Mouse (Mus musculus) skeletal muscle tissue, adult 2 months (tissue): ENCODE measurements around the gene Snx33.
"Not testable (repeated sequence)": the region's sequence is repeated elsewhere in the genome, so short reads cannot be mapped to it uniquely, and the experiment has no call there.

Source experiments
- DNase-seq: peaks from one replicate; pipeline ENCODE4 v3.0.0-alpha.2; 2012; ENCODE audit warnings: low read depth, low spot score

The Snx33 gene

DNA sequence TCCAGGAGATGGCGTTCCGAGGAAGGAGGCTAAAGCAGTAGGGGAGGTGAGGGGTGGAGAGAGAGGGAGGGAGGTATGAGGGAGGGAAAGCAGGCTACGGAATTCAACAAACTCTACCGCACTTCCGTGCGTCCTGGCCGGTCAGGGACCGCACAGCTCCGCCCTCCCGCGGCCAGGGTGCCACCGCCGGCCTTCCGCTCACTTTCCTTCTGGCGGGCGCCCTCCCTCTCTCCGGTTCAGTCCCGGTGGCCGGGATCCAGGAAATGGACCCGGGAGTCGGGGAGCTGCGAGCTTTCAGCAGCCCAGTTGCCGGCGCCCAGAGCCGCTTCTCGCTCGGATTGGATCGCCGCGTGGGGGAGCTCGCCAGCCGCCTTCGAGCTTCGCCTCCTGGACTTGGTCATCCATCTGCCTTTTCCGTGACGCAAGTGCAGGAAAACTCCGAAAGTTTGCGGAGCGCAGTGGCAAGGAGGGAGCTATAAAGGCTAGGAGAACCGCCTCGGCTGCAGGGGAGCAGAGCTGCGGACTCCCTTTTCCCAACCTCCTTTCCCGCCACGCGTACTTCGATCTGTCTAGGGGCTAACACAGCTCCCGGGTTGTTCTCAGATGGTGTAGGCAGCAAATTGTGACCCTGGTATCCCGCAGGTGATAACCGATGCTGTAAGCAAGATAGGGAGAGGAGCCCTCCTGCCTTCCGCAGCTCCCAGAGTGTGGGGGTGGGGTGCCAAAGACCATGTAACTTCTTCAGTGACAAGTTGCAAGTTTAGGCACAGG is at the start of gene Snx33:
Gene Snx33, minus strand, starts transcription at position 331 of the 771 bp plus-strand sequence.
- DNase-seq = peak; percentile 91

DNA sequence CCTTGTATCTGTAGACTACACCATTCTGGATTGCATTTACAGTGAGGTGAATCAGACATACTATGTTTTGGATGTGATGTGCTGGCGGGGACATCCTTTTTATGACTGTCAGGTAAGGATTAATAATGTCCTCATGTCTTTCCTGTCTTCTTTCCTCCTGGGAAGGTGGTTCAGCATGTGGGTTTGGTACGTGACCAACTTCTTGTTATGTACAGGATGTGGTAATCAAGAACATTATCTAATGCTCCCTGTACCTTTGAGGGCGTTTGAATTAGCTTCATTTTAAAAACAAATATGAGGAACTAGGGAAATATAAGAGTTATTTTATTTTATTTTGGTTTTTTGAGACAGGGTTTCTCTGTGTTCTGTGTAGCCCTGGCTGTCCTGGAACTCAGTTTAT is 47.0 kb upstream of the Snx33 start:
- no peak for DNase-seq

DNA sequence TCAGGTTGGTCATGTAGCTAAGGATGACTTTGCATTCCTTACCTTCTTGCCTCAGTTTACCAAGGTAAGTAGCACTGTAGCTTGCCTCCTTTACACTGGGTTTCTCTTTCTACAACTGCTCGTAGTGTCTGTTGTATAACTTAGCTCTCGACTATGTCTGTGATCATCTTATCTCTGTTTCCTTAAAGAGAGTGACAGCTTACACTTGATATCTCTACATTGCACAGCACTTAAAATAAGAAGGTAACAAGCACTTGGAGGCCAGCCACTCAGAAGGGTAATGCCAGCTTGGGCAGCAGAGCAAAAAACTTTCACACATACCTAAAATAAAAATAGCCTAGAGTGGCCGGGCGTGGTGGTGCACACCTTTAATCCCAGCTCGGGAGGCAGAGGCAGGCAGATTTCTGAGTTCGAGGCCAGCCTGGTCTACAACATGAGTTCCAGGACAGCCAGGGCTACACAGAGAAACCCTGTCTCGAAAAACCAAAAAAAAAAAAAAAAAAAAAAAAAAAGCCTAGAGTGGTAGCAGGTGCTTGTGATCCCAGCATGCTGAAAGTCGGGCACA is 45.9 kb upstream of the Snx33 start:
- DNase-seq = no peak

DNA sequence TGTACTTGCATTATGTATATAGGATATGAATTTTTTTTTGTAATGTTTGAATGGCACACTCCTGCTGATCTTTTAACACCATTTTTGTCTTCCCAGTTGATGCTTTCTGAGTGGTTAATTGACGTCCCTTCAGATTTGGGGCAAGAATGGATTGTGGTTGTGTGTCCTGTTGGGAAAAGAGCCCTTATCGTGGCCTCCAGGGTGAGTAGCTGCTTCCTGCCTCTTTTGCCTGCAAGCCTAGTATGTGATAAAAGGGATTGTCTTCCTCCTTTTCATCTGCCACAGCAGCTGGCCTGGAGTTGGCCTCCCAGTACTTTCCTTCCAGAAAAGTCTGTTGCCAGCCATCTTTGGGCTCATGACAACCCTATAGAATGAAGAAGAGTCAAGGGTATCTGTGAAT is 42.0 kb upstream of the Snx33 start:
- no peak for DNase-seq

DNA sequence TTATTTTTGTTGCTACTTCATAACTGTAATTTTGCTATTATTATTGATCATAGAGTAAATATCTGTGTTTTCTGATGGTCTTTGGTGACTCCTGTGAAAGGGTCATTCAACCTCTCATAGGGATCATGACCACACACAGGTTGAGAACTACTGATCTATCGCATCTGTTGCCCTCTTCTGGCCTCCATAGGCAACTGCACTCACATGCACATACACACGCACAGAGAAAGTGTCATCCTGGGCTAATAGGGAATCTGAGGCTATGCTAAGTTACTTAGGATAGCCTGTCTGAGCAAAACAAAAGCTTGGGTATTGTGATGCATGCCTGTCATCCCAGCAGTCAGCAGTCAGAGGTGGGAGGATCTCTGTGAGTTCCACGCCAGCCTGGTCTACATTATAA is 33.4 kb upstream of the Snx33 start:
- no peak for DNase-seq

DNA sequence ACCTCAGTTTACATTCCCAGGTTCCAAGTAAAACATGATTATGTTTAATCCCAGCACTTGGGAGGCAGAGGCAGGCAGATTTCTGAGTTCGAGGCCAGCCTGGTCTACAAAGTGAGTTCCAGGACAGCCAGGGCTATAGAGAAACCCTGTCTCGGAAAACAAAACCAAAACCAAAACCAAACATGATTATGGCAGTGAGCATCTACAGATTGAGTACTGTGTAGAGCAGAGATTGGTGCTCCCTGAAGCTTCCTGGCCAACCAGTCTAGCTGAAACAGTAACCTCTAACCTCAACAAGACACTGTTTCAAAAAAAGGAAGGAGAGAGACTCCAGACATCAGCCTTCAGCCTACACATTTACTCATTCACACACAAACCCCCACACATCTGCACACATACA is 30.5 kb upstream of the Snx33 start:
- DNase-seq = no peak

DNA sequence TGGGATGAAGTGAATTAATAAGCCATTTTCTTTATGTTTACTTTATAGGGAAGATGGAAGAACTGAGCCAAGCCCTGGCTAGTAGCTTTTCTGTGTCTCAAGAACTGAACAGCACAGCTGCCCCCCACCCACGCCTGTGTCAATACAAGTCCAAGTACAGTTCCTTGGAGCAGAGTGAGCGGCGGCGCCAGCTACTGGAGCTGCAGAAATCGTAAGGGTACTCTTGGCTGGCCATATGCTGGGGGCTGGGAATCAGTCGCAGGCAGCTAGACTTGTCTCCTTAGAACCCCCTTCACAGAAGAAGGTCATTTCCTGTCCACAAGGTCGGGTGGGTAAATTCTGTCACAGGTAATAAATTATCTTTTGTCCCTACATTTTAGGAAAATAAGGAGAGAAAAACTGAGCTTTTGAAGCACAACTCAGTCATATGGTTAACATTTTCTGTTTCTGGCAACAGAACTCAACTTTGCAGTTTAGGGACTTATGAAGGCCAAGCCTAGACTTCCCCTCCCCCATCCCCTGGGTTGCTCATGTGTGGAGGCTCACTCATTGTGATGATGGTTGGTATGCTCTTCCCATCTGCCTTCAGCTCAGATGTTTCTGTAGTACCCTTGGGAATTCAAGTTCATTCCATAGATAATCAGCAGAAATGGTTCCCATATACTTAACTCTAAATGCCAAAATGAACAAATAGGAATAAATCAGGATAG is 28.9 kb upstream of the Snx33 start:
- no peak for DNase-seq

DNA sequence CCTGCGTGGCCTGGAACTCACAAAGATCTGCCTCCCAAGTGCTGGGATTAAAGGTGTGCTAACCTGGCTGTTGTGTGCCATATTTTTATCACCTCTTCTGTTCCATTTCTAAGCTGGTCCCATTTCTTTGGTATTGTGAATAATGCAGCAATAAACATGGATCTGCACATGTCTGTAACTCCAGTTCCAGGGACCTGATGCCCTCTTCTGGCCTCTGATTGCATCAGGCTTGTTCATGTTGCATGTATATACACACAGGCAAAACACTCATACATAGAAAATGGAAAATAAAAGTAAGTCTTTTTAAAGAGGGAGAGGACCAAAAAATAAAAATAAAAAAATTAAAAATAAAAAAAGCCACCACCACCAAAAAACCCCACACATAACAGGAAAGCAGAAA is 25.4 kb upstream of the Snx33 start:
- DNase-seq = no peak

DNA sequence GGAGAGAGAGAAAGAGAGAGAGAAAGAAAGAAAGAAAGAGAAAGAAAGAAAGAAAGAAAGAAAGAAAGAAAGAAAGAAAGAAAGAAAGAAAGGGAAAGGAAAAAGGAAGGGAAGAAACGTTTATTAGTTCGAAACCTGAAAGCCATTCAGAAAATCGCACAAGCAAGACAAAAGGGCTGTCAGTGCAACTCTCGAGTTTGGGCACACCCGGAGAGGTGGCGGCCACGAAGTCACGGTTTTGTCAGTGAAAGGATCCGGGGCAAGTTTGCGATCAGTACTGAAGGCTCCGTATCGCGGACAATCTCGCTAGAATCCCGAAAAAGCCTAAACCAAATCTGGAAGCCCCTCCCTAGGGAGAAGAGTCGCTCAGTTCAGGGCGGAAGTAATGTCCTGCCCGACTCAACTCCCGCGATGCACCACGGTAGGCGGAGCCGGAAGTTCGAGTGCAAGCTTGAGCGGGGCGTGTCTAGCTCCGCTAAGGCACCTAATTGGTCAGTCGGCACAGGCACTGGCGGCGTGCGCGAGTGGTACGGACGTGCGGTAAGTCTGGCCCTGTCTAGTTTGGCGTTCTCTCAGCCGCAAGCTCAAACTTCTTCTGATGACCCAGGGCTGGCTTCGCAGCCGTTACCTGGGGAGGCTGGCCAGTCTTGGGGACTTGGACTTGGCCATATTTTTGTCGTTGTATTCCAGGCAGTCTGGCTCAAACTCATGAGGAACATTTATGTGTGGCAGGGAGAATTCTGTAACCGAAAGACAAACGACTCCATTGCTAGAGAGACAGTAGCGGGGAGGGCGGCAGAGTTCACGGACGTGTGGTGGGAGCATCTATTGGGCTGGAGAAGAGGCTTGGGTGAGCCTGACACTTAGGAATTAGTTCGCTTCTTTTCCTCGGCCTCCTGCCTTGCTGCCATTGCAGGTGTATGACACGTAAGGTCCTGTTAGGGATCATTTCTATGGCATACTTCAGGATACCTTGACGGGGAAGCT is 22.5 kb upstream of the Snx33 start, which contains the start of gene Snupn:
Gene Snupn, plus strand, starts transcription at position 465 of the 987 bp plus-strand sequence.
- DNase-seq = peak; percentile 97

DNA sequence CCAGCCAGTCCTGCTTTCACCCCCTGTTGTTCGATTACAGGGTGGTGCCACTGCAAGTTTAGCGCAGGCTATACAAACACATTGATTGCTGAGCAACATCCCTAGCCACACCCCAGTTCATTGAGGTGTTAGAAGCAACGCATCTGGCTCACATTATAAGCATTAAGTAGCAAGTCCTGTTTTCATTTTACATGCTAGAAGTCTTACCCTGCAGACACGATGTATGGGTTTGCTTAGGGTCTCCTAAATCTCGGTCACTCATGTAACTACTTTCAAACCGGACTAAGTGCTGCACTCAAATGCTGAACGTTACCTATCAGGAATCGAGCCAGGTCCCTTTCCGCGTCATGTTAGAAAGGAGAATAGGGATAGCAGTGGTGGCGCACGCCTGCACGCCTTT is 21.6 kb upstream of the Snx33 start:
- DNase-seq = no peak

DNA sequence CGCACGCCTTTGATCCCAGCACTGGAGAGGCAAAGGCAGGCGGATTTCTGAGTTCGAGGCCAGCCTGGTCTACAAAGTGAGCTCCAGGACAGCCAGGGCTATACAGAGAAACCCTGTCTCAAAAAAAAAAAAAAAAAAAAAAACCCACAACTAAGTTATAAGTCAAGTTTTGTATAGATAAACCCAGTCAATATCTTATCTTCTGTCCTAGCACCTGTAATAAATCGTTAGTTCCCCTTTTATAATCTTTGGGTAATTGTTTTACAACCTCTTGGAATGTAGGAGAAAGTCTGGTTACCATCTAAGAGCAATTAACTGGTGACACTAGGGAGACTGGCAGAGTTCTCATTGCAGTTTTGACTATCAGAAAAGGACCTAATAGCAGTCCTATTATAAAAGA is 20.5 kb upstream of the Snx33 start:
- not testable (repeated sequence) for DNase-seq

DNA sequence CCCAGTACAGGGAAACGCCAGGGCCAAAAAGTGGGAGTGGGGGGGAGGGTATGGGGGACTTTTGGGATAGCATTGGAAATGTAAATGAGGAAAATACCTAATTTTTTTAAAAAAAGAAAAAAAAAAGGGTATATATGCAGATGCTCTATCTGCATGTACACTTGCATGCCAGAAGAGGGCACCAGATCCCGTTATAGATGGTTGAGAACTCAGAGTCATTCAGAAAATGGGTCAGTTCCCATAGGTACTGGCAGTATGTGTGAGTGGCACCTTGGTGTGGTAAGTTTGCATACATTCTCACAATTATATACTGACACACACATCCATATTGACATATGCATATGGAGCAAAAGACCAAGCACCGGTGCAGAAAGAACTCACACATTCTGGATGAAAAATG is 19.3 kb upstream of the Snx33 start:
- DNase-seq = not testable (repeated sequence)

DNA sequence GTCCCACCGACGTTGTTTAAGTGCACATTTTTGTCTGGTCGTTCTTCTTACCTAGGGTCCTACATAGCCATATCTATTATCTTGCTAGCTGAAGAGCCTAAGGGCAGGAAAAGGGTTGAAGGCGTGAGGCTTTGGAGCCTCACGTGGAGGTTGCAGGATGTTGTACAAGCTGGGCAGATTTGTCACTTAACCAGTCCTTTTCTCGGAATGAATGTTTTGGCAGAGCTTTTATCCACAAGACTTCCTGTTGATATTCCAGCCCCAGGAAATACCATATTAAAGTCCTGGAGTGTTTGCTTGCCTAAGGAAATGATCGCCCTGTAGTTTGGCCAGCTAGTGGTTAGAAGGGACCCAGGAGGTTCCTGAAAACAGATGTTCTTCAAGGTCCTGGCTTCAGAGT is 10.2 kb upstream of the Snx33 start:
- DNase-seq = peak; percentile 46

DNA sequence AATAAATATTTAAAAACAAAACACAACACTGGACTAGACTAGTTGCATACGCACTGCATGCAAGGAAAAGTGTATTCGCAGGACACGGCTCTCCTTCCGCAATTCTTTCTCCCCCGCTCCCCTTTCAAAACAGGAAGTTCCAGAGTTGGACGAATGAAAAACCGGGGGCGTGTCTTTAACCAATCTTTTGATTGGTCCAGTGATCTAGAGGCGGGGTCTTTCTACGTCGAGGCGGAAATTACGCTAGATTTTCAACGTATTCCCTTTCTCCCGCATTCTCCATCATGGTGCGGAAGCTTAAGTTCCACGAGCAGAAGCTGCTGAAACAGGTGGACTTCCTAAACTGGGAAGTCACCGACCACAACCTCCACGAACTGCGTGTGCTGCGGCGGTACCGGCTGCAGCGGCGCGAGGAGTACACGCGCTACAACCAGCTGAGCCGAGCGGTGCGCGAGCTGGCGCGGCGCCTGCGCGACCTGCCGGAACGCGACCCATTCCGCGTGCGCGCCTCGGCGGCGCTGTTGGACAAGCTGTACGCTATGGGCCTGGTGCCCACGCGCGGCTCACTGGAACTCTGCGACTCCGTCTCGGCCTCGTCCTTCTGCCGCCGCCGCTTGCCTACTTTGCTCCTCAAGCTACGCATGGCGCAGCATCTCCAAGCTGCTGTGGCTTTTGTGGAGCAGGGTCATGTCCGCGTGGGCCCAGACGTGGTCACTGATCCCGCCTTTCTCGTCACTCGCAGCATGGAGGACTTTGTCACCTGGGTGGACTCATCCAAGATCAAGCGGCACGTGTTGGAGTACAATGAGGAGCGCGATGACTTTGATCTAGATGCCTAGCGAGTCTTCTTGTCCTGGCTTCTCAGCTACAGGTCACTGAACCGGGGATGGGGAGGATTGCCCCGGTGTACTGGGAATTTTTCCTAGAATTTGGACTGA is 9.3 kb upstream of the Snx33 start, which contains the start of gene Imp3:
Gene Imp3, plus strand, starts transcription at position 253 of the 938 bp plus-strand sequence.
- peak; percentile 93 for DNase-seq

DNA sequence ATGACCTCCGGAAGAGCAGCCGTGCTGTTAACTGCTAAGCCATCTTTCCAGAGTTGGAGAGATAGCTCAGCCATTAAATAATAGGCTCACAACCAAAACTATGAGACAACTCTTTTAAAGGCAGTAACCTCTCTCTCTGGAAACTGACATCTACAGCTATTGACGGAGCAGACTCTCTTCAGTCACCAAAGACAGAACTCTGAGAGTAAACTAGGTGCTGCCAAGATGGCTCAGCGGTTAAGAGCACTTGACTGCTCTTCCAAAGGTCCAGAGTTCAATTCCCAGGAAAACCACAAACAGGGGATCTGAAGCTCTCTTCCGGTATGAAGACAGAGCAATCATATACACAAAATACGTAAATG is 8.7 kb upstream of the Snx33 start:
- no peak for DNase-seq

DNA sequence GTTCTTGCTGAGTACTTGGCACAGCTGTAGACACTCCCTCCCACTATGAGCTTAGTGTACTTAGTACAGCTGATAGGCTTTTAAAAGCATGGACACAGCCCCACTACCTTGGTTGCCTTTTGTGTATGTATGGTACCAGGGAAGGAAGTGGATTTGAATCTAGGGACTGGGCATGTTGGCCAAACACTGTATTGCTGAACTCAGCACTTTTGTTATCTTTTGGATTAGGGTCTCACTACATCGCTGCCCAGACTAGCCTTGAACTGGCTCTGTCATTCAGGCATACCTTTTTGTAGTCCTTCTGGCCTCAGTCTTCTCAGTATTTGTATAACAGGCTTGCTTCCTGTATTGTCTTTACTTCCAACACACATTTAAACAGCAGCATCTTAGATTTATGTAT is 2.4 kb upstream of the Snx33 start:
- DNase-seq = no peak

DNA sequence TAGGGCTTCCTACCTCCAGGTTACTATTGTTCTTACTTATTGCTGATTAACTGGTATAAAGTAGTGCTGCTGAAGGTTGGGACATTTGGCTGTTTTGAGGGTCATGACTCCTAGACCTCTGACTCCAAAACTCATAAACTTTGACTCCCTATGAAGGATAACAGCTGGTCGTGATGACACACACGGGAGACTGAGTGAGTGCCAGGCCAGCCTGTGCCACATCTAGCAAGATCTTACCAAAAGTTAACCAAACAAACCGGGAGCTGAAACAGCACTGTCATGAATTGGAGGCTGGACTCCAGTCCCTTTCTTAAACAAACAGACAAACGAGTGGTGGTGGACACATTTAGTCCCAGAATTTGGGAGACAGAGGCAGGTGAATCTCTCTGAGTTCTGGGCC is 1.3 kb upstream of the Snx33 start:
- no peak for DNase-seq

DNA sequence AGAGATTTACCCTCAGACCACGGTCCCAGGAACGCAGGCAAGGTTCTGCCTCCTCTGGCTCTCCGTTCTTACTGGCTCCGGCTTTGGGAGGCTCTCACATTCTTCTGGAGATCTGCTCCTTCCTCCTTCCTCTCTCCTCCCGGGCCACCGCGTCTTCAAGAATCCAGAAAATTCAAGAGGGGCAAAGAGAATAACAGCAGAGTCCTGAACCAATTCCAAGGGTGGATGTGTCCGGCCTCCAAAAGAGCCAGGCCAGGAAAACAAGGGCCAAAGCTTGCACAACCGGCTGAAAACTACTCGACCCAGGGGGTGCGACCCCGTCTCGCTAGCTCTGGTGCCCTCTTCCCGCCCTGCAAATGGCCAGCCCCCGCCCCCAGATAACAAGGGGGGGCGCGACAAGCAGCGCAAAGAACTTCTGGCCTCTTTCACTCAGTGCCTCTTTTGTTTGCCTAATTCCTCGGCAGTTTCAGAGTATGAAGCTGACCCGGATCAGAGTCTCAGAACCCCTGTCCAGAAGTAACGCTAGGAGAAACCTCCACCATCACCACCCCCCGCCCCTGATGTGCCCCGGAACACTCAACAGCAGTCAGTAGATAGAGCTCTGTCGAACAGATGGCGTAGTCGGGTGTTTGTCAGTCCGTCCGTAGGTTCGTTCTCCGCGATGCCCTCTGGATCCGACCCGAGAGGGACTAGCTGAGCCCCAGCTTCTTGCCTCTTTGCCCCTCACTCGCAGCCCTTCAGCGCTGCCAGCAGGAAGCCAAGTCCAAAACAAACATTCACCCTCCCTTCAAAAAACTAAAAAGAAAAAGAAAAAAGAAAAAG is 769 bp downstream of the Snx33 start:
- peak; percentile 58 for DNase-seq

DNA sequence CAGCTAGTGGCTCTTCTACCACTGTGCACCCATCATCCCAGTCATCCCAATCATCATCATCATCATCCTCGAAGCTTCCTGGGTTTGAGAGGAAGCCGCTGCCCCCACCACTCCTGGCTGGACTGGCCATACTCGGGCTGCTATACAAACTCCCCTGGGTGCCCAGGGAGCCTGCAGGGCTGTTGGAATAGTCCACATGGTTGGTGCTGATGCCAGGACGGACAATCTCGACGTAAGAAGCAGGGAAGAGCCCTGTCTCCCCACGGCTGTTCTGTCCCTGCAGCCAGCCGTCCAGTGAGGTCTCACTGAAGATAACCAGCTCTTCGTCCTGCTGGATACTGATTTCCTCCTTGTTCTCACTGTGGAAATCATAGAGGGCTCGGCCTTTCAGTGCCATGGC is 1.8 kb downstream of the Snx33 start:
- no peak for DNase-seq

DNA sequence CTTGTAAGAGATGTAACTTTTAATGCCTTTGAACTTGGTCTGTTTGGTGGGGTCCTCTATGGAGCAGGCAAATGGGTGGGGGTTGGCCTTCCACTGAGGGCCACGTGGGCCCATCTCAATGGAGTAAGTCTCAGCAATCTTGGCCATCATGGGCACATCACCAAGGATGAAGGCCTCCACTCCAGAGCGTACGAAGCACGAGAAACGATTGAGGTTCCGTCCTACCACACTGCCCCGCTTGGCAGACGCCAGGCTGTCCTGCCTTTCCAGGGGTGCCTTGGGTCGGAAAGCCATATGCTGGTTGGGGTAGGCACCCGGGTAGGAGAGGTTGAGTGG is 2.2 kb downstream of the Snx33 start:
- DNase-seq = no peak
